Mouse (Mus musculus) CD4-positive helper T cell, adult 2 months (primary cell): ENCODE data around the gene Armh3.
"Not testable (repeated sequence)": the region's sequence is repeated elsewhere in the genome, so short reads cannot be mapped to it uniquely, and the experiment has no call there.

Experiments used
- DNase-seq: peaks from one replicate; pipeline ENCODE4 v3.0.0-alpha.2; 2012; ENCODE audit warnings: low read depth, missing footprints, low spot score

The Armh3 gene

DNA sequence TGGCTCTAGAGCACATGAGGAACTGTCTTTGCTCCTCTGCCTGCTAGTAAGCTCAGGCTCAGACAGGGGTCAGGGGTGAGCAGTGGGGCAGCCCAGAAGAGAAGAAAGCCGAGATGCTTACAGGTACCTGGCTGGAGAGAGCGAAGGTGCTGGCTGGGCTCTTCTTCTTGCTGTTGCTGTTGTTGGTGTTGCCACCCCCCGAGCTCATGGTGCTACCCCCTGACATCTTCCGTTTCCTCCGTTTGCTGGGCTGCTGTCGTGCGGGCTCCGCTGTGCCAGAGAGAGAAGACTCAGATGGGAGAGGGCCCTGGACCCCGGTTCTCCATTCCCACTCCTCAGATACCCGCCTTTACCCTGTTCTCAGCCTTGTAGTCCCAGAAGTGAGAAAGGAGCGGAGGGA is 35.6 kb upstream of the Armh3 start:
- no peak for DNase-seq

DNA sequence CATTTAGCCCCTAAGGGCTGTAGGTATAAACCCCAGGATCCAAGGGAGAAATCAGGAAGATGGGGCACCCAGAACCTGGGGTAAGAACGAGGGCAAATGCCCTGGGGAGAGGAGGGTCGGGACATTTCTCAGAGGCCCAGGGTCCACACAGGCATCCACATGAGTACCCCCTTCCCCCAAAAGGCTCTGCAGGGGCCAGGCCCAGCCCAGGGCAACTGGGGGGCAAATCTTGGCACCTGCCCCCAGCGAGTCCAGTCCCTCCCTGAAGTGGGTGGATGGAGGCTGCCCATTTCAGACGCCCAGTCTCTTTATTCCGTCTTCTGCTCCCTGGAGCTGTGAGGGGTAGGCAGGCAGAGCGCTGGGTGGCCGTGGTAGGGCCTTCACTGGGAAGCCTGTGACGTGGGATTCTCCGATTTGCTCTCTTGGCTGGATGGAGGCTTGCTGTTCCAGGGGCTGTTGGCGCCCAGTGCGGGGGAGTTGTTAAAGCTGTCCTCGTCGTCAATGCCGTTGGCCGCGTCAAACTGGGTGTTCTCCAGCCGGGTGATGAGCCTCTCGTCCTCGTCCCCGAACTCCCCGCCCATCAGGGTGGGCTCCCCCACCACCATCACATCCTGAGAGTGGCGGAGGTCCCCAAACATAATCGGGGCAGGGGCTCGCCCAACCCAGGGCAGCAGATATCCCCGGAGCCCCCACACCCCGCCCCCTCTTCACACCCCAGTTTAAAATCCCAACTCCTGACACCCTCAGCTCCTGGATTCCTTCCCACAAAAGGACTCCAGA is 34.6 kb upstream of the Armh3 start:
- DNase-seq, result no peak

- DNase-seq, result no peak
These were observed 33.6 kb upstream of the Armh3 start for GRCm38 (mm10) chr19:46031689-46032432.

DNA sequence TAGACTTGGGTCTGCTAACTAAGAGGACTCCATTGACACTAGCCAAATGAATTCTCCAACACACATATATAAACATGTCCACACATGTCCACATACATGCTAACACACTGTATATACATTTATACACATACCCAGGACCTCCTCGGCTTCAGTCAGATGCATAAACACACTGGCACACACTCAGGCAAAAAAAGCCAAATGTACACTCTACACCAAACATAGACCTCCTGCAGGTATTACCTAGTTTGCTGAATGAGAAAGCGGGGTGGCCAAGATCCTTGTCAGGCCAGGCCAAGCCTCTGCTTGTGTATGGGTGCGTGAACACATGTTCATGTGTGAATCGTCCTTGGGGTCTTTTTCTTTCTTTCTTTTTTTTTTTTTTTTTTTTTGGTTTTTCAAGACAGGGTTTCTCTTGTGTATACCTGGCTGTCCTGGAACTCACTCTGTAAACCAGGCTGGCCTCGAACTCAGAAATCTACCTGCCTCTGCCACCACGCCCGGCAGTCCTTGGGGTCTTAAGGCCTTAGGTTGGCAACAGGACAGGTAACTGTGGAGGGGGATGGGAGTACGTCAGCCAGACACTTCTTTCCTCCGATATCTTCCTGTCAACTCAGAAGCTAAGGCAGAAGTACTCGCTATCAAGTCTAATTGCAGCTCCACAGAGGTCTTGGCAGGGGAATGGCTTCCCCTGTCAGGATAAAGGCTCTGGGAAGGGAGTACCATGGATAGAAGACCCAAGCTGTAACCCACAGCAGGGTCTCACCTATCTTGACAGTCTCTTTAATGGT is 32.1 kb upstream of the Armh3 start:
- DNase-seq, result no peak

DNA sequence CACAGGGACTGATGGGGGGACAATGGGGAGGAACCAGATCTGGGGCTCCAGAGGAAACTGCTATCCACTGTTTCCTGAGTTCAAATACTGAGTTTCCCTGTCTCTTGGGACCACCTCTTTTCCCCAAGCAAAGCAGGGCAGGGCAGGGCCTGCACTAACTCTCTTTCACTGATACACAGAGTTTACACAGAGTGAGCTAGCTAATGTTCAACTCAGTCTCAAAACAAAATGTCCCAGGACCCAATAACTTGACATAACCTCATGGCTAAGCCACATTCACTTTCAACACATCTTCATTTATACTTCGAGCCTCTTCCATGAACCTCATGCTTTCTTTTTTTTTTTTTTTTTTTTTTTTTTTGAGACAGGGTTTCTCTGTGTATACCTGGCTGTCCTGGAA is 31.4 kb upstream of the Armh3 start:
- DNase-seq, result no peak

GRCm38 (mm10) chr19:46028747-46029320 is 30.5 kb upstream of the Armh3 start:
- peak; percentile 45 for DNase-seq

DNA sequence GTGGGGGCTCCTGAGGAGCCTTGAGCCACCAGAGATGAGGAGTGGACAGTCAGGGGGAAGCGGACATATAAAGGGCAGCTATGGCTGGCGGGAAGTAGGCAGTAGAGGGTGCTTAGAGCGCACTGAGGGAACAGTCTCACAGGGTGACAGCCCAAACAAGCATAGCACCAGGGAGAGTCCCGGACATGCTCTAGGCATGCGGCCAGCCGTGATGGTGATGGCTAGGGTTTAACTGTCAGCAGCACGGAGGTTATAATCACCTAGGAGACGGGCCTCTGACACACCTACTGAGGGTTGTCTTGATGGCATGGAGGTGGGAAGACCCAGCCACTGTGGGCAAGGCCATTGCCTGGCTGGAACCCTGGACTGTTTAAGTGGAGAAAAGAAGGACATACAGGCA is 28.3 kb upstream of the Armh3 start:
- no peak for DNase-seq

DNA sequence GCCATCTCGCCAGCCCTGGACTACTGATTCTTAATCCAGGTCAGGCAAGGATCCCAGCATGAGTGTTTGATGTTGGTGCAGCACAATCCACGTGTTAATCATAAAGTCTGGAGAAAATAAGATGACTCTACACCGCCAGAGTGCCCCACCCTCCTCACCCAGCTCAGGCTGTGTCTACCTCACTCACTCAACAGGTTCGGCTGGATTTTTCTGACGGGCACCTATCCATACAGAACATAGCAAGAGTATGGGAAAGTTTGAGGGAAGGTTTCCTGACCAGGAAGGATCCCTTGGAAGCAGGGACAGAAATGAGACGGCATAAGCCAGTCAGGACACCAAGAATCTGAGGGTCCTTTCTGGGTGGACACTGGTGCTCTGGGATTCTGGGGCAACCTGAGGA is 26.7 kb upstream of the Armh3 start:
- no peak for DNase-seq

DNA sequence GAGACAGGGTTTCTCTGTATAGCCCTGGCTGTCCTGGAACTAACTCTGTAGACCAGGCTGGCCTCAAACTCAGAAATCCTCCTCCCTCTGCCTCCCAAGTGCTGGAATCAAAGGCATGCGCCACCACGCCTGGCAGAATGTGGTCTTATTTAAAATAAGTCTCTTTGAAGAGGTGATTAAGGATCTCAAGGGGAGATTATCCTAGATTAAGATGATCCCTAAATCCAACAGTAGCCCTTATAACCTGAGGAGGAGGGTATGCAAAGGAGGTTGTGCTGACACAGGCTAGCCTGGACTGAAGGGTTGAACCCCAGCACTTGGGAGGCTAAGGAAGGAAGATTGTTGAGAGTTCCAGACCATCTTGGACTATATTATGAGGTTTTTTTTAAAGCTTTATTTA is 17.7 kb upstream of the Armh3 start:
- no peak for DNase-seq

DNA sequence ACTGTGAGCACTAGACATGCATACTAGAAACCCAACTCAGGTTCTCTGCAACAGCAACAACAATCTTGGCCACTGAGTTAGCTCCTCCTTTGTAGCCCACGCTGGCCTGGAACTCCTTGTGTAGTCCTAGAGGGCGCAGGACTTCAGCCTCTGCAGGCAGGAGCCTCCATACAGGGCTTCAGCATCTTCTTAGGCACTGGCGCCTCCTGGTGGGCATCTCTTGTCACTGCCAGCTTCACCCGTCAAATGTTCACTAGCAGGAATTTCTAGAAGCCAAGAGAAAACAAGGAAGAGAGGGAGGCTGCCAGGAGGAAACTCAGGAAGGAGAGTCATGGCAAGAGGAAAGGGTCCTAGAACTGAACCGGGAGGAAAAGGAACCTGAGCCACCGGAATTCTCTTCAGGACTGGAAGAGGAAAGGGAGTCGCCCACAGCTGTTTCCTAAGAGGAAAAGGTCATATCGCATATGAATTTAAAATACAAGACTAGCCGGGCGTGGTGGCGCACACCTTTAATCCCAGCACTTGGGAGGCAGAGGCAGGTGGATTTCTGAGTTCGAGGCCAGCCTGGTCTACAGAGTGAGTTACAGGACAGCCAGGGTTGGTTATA is 16.4 kb upstream of the Armh3 start:
- DNase-seq, result peak; percentile 81

DNA sequence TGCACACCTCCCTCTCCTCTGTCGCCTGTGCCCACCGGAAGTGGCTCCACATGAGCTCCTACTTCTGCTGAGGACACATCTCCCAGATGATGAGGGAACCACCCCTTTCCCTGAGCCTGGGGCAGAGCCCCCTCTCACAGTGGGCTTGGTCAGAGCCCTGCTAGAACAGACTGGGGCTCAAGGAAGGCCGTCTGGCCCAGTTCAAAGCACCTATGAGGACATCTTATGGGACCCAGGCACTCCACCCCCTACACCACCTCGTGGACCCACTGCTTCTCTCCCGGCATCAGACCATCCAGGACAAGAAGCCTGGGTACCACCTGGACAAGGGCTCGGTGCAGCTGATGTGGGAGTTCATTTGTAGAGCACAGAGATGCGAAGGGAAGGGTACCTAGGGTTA is 7.4 kb upstream of the Armh3 start:
- DNase-seq, result no peak

DNA sequence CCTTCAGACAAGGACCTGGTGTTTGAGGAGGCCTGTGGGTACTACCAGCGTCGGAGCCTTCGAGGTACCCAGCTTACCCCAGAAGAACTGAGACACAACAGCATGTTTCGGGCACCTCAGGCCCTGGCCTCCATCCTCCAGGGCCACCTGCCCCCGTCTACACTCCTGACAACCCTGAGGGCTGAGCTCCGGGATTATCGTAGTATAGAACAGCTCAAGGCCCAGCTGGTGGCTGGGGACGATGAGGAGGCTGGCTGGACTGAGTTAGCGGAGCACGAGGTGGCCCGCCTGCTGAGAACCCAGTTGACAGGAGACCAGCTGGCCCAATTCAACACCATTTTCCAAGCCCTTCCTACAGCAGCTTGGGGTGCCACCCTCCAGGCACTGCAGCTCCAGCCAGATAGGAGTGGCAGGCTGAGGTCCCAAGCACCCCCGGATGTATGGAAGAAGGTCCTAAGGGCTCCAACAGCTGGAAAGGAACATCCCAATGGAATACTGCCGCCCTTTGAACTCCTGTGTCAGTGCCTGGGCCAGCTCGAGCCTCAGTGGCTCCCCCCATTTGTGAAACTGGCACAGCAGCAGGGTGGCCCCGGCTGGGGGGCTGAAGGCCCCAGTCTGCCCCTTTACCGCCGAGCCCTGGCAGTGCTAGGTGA is 6.7 kb upstream of the Armh3 start:
- no peak for DNase-seq

DNA sequence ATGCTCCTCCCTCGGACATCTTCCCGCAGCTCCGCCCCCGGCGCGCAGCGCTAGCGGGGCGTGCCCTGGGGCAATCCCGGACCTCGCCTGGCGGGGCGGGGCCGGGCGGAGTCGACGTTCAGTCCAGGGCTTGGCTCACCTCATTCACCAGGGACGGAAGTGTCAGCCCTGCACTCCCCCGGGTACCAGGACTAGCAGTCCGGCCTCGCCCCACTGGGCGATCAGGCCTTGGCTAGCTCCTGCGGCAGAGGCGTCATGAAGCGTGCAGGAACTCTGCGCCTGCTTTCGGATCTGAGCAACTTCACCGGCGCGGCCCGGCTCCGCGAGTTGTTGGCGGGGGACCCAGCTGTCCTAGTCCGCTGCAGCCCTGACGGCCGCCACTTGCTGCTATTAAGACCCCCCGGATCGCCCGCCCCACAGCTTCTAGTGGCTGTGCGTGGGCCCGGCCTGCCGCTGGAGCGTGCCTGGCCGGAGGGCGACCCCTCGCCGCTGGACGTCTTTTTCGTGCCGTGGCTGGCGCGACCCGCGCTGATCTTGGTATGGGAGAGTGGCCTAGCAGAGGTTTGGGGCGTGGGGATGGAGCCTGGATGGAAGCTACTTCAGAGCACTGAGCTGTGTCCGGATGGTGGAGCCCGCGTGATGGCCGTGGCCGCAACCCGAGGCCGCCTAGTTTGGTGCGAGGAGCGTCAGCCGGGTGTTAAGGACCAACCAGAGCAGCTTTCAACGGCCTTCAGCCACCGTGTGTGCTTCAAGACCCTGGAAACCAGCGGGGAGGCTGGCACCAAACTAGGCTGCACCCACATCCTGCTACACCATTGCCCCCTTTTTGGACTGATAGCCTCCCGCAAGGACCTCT is 5.3 kb upstream of the Armh3 start, which contains the start of gene Hps6:
Hps6 (plus strand) TSS at position 138 of the 856 bp plus-strand sequence.
- peak; percentile 91 for DNase-seq

- peak; percentile 69 for DNase-seq
These were observed 4.0 kb upstream of the Armh3 start for GRCm38 (mm10) chr19:46002279-46002678.

- DNase-seq, result no peak
These were observed 1.1 kb upstream of the Armh3 start for GRCm38 (mm10) chr19:45999378-45999777.

DNA sequence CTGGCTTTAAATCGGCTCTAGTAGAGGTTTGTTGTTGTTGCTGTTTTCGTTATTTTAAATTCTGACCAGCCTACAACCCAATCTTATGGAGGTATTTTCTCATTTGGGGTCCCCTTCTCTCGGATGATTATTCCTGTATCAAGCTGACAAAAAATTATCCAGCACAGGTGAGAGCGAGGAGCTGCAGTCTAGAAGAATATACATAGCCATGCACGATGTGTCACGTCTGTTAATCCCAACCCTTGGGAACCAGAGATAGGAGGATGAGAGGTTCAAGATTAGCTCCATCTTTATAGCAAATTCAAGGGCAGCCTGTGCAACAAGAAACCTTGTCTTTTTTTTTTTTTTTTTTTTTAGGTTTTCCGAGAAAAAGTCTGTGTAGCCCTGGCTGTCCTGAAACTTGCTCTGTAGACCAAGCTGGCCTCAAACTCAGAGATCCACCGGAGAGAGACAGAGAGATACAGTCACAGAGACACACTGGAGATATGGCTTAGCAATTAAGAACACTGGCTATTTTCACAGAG is 468 bp upstream of the Armh3 start:
- DNase-seq, result no peak

- DNase-seq, result peak; percentile 69
These were observed 923 bp downstream of the Armh3 start for GRCm38 (mm10) chr19:45997365-45997764.

- no peak for DNase-seq
These were observed 4.1 kb downstream of the Armh3 start for GRCm38 (mm10) chr19:45993981-45994737.

- not testable (repeated sequence) for DNase-seq
These were observed 4.8 kb downstream of the Armh3 start for GRCm38 (mm10) chr19:45993441-45993840.
